Mouse (Mus musculus) heart, embryonic 15.5 days (tissue): ENCODE measurements around the gene Gm26938. TPM values are rescaled to one million over a fixed set of nuclear protein-coding genes. Genes with fewer than 3 reads are reported as not detected.

Experiments
- ATAC-seq: fragments of 200-750 bp; cut with Nextera tagmentation; replicated peaks from 2 replicates; pipeline ENCODE4 v1.8.0; 2017; ENCODE audit warnings: low read depth, moderate TSS enrichment; ENCODE audit not compliant: insufficient number of reproducible peaks, insufficient read depth, low FRiP score
- H3K27ac ChIP-seq: fragments of 300-500 bp; sonication (generic); 2 replicates; pipeline ENCODE4 v1.5.1; 2015; ENCODE audit warnings: mild to moderate bottlenecking, inconsistent platforms
- H3K27me3 ChIP-seq: fragments of 300-500 bp; sonication (generic); 2 replicates; pipeline ENCODE4 v1.6.1; 2015; ENCODE audit warnings: inconsistent platforms
- H3K36me3 ChIP-seq: fragments of 300-500 bp; sonication (generic); 2 replicates; pipeline ENCODE4 v1.6.1; 2015; ENCODE audit warnings: mild to moderate bottlenecking, inconsistent platforms
- H3K4me1 ChIP-seq: fragments of 300-500 bp; sonication (generic); replicated peaks from 2 replicates; pipeline ENCODE4 v1.6.1; 2015; ENCODE audit warnings: inconsistent platforms
- H3K4me2 ChIP-seq: fragments of 300-500 bp; sonication (generic); 2 replicates; pipeline ENCODE4 v1.6.1; 2015; ENCODE audit warnings: inconsistent platforms, mild to moderate bottlenecking, moderate library complexity
- H3K4me3 ChIP-seq: fragments of 300-500 bp; sonication (generic); 2 replicates; pipeline ENCODE4 v1.5.1; 2015; ENCODE audit warnings: mild to moderate bottlenecking, inconsistent platforms
- H3K9ac ChIP-seq: fragments of 300-500 bp; sonication (generic); 2 replicates; pipeline ENCODE4 v1.6.1; 2015; ENCODE audit warnings: mild to moderate bottlenecking, inconsistent platforms
- H3K9me3 ChIP-seq: fragments of 300-500 bp; sonication (generic); replicated peaks from 2 replicates; pipeline ENCODE4 v1.6.1; 2016; ENCODE audit warnings: inconsistent platforms
- WGBS: fragments of 180-500 bp; shearing (Covaris S2); methylation state at CpG from one replicate; pipeline ENCODE4 v1.1.7; 2015; ENCODE audit warnings: mixed read lengths; 5-methylcytosine and 5-hydroxymethylcytosine counted together
- polyA plus RNA-seq: library from polyadenylated mRNA; unstranded; fragments of >200 nt; fragmentation: Nextera tagmentation; extraction: Ambion mirVana; gene quantifications from 2 replicates; pipeline ENCODE4 v1.2.1, GENCODE M21; 2015

The Gm26938 gene
- polyA plus RNA-seq: not detected in 2 replicates

- H3K9ac ChIP-seq: peak within 1 kb of the TSS; percentile 90
- H3K9me3 ChIP-seq: no peaks in the 10 kb centered on the region
- H3K4me1 ChIP-seq: peaks cover 13% of the 10 kb centered on the region
- ATAC-seq: peak; percentile 71; the same call in 1 of the 2 replicates
- peaks cover 22% of the 10 kb centered on the region for H3K36me3 ChIP-seq
- H3K27me3 ChIP-seq: no peaks in the 10 kb centered on the region
- under 1% methylated on average over 43 of the region's 43 CpGs for WGBS
- peak within 1 kb of the TSS; percentile 79 for H3K27ac ChIP-seq
- H3K4me3 ChIP-seq: peak within 1 kb of the TSS; percentile 93
- H3K4me2 ChIP-seq: peak within 1 kb of the TSS; percentile 85
Observed at GRCm38 (mm10) chr5:139826357-139827055, at the start of gene Gm26938, which contains the start of gene Psmg3. TSS of gene Gm26938 (minus strand) at chr5:139826407. TSS of gene Psmg3 (minus strand) at chr5:139826885.

GRCm38 (mm10) chr5:139871526-139871925, 45.3 kb upstream of the Gm26938 start:
- no peak overlapping the region for H3K4me2 ChIP-seq
- ATAC-seq: no peak
- WGBS: 76% methylated on average over 1 of the region's 1 CpGs

GRCm38 (mm10) chr5:139870886-139871285, 44.7 kb upstream of the Gm26938 start:
- Histone ChIP-seq H3K9ac (no peak overlapping the region), H3K4me1 (0 out of 2 replicates have a peak, but pooled peaks cover 2% of the 10 kb centered on the region), H3K36me3 (no peaks in the 10 kb centered on the region), H3K27ac (no peak overlapping the region), H3K9me3 (no peaks in the 10 kb centered on the region), H3K4me2 (no peak overlapping the region), H3K4me3 (no peak overlapping the region), H3K27me3 (no peaks in the 10 kb centered on the region; the same call in 1 of the 2 replicates)
- 16% methylated on average over 4 of the region's 4 CpGs for WGBS
- no peak for ATAC-seq

More at GRCm38 (mm10) chr5:139871526-139871925, 45.3 kb upstream of the Gm26938 start:
- no peaks in the 10 kb centered on the region for H3K9me3 ChIP-seq
- no peak overlapping the region for H3K27ac ChIP-seq
- H3K4me3 ChIP-seq: no peak overlapping the region
- no peak overlapping the region for H3K9ac ChIP-seq
- 0 out of 2 replicates have a peak, but pooled peaks cover 2% of the 10 kb centered on the region for H3K4me1 ChIP-seq
- H3K36me3 ChIP-seq: no peaks in the 10 kb centered on the region
- no peaks in the 10 kb centered on the region; the same call in 1 of the 2 replicates for H3K27me3 ChIP-seq

GRCm38 (mm10) chr5:139862759-139863158, 36.6 kb upstream of the Gm26938 start:
- 0 out of 2 replicates have a peak, but pooled peaks have one; percentile 27 for ATAC-seq
- no peak overlapping the region for H3K4me2 ChIP-seq
- peaks cover 3% of the 10 kb centered on the region; the same call in 1 of the 2 replicates for H3K4me1 ChIP-seq
- H3K27ac ChIP-seq: no peak overlapping the region
- no peak overlapping the region for H3K9ac ChIP-seq
- no peaks in the 10 kb centered on the region for H3K36me3 ChIP-seq
- no peaks in the 10 kb centered on the region for H3K9me3 ChIP-seq
- no peaks in the 10 kb centered on the region for H3K27me3 ChIP-seq
- H3K4me3 ChIP-seq: no peak overlapping the region
- 30% methylated on average over 4 of the region's 4 CpGs for WGBS

GRCm38 (mm10) chr5:139860328-139861104, 34.3 kb upstream of the Gm26938 start:
- Histone ChIP-seq H3K4me3 (no peak overlapping the region), H3K4me1 (peaks cover 3% of the 10 kb centered on the region; the same call in 1 of the 2 replicates), H3K27ac (no peak overlapping the region), H3K36me3 (no peaks in the 10 kb centered on the region), H3K9me3 (no peaks in the 10 kb centered on the region), H3K4me2 (no peak overlapping the region), H3K9ac (no peak overlapping the region), H3K27me3 (no peaks in the 10 kb centered on the region)
- ATAC-seq: no peak
- WGBS: 56% methylated on average over 15 of the region's 15 CpGs

- Histone ChIP-seq H3K9me3 (no peaks in the 10 kb centered on the region), H3K27me3 (peaks cover 9% of the 10 kb centered on the region), H3K4me3 (no peak overlapping the region), H3K4me2 (no peak overlapping the region), H3K9ac (no peak overlapping the region), H3K36me3 (no peaks in the 10 kb centered on the region), H3K4me1 (no peaks in the 10 kb centered on the region), H3K27ac (no peak overlapping the region)
- no peak for ATAC-seq
- WGBS: 74% methylated on average over 12 of the region's 12 CpGs
Observed at GRCm38 (mm10) chr5:139849626-139850320, 23.6 kb upstream of the Gm26938 start.

GRCm38 (mm10) chr5:139839142-139839541, 12.9 kb upstream of the Gm26938 start:
- ATAC-seq: no peak
- H3K9ac ChIP-seq: no peak overlapping the region

GRCm38 (mm10) chr5:139838476-139838892, 12.3 kb upstream of the Gm26938 start:
- no peak for ATAC-seq
- H3K27me3 ChIP-seq: peaks cover 9% of the 10 kb centered on the region
- H3K9me3 ChIP-seq: no peaks in the 10 kb centered on the region
- WGBS: 20% methylated on average over 2 of the region's 2 CpGs
- H3K36me3 ChIP-seq: no peaks in the 10 kb centered on the region
- H3K4me3 ChIP-seq: no peak overlapping the region
- no peak overlapping the region for H3K27ac ChIP-seq
- H3K4me2 ChIP-seq: no peak overlapping the region
- H3K4me1 ChIP-seq: no peaks in the 10 kb centered on the region
- no peak overlapping the region for H3K9ac ChIP-seq

More at GRCm38 (mm10) chr5:139839142-139839541, 12.9 kb upstream of the Gm26938 start:
- WGBS: 39% methylated on average over 3 of the region's 3 CpGs
- H3K4me2 ChIP-seq: no peak overlapping the region
- no peaks in the 10 kb centered on the region for H3K4me1 ChIP-seq
- H3K27ac ChIP-seq: no peak overlapping the region
- H3K36me3 ChIP-seq: no peaks in the 10 kb centered on the region
- peaks cover 9% of the 10 kb centered on the region for H3K27me3 ChIP-seq
- H3K4me3 ChIP-seq: no peak overlapping the region
- H3K9me3 ChIP-seq: no peaks in the 10 kb centered on the region

GRCm38 (mm10) chr5:139835706-139836105, 9.5 kb upstream of the Gm26938 start:
- Histone ChIP-seq H3K4me1 (no peaks in the 10 kb centered on the region), H3K9ac (no peak overlapping the region), H3K27ac (no peak overlapping the region), H3K4me3 (no peak overlapping the region), H3K36me3 (no peaks in the 10 kb centered on the region), H3K4me2 (no peak overlapping the region), H3K27me3 (peaks cover 14% of the 10 kb centered on the region), H3K9me3 (no peaks in the 10 kb centered on the region)
- 69% methylated on average over 7 of the region's 7 CpGs for WGBS
- no peak for ATAC-seq

GRCm38 (mm10) chr5:139832125-139832524, 5.9 kb upstream of the Gm26938 start:
- Histone ChIP-seq H3K4me2 (no peak overlapping the region), H3K9ac (no peak overlapping the region), H3K36me3 (no peaks in the 10 kb centered on the region), H3K4me1 (no peaks in the 10 kb centered on the region), H3K27ac (no peak overlapping the region), H3K27me3 (peaks cover 8% of the 10 kb centered on the region; the same call in 1 of the 2 replicates), H3K4me3 (no peak overlapping the region), H3K9me3 (no peaks in the 10 kb centered on the region)
- ATAC-seq: no peak
- 53% methylated on average over 7 of the region's 7 CpGs for WGBS

GRCm38 (mm10) chr5:139830734-139831133, 4.5 kb upstream of the Gm26938 start:
- H3K4me1 ChIP-seq: peaks cover 7% of the 10 kb centered on the region
- H3K27me3 ChIP-seq: peaks cover 4% of the 10 kb centered on the region; the same call in 1 of the 2 replicates
- H3K27ac ChIP-seq: no peak overlapping the region
- no peaks in the 10 kb centered on the region for H3K36me3 ChIP-seq
- H3K9me3 ChIP-seq: no peaks in the 10 kb centered on the region
- 75% methylated on average over 3 of the region's 3 CpGs for WGBS
- H3K4me3 ChIP-seq: no peak overlapping the region
- H3K4me2 ChIP-seq: no peak overlapping the region
- no peak overlapping the region for H3K9ac ChIP-seq
- ATAC-seq: no peak
